In genomic region chr1:86634751-86635359, GRCm38 (mm10) we compare ENCODE assay signal across 9 mouse cellular contexts. TPM values are rescaled to one million over a fixed set of nuclear protein-coding genes. Genes with fewer than 3 reads are reported as not detected.
DNase-seq lines count a peak whose midpoint lies in the region; ATAC-seq lines count a peak whose summit lies in the region.
"Had no signal": no experiment of that assay in that cellular context is flagged by ENCODE, and none has a peak within 500 bp of the region (broad histone marks: within the 10 kb centered on the region; RNA-seq: fewer than 3 reads in every experiment).

No protein-coding gene starts in this region.

- H3K4me2 ChIP-seq in forebrain, embryonic 16.5 days (ENCODE audit: low read length), result peak overlapping the region; percentile 43

- H3K9me3 ChIP-seq in heart, embryonic 10.5 days, result no peaks in the 10 kb centered on the region
- no peaks in the 10 kb centered on the region for H3K9me3 ChIP-seq in forebrain, embryonic 16.5 days (ENCODE audit: control insufficient read depth, low read length)

- no peaks in the 10 kb centered on the region for H3K36me3 ChIP-seq in heart, embryonic 10.5 days
- H3K36me3 ChIP-seq in forebrain, embryonic 16.5 days (ENCODE audit: control insufficient read depth, insufficient read depth), result no peaks in the 10 kb centered on the region

- no peak overlapping the region for H3K9ac ChIP-seq in forebrain, embryonic 16.5 days (replicated peaks; ENCODE audit: low read depth, low read length)

- no peak for DNase-seq in heart, embryonic 10.5 days (ENCODE audit: low spot score)
- no peak for DNase-seq in heart, adult 9 months (ENCODE audit: low spot score in 2 of 2)
- peak; percentile 74 for DNase-seq in ES-CJ7 (ENCODE audit: low read depth, low spot score)
- peak; percentile 35 for DNase-seq in lung, postnatal 36 days
- no peak for DNase-seq in left cerebral cortex, adult 11 months (ENCODE audit: low spot score)
- DNase-seq in right cerebral cortex, adult 18-20 months, result no peak

- H3K27me3 ChIP-seq in heart, embryonic 10.5 days (ENCODE audit: insufficient read depth, poor library complexity, severe bottlenecking), result no peaks in the 10 kb centered on the region
- no peaks in the 10 kb centered on the region for H3K27me3 ChIP-seq in forebrain, embryonic 16.5 days (replicated peaks; ENCODE audit: control insufficient read depth, insufficient read depth, low read length)

- peak; percentile 94 for ATAC-seq in forebrain, embryonic 16.5 days
- ATAC-seq in megakaryocyte, adult 5-6 weeks (ENCODE audit: poor library complexity, severe bottlenecking), result no peak
- ATAC-seq: CD4-positive, CD25-positive, alpha-beta regulatory T cell, adult 4 months had no signal

- WGBS in heart, embryonic 10.5 days, result 44% methylated on average over 6 of the region's 6 CpGs
- 56% methylated on average over 6 of the region's 6 CpGs for WGBS in forebrain, embryonic 16.5 days

- H3K4me3 ChIP-seq in heart, embryonic 10.5 days, result peak overlapping the region; percentile 31; the same call in 1 of the 2 replicates
- H3K4me3 ChIP-seq in forebrain, embryonic 16.5 days (replicated peaks; ENCODE audit: low read length), result peak overlapping the region; percentile 14; the same call in 1 of the 2 replicates

- 0 out of 2 replicates have a peak, but pooled peaks cover 3% of the 10 kb centered on the region for H3K4me1 ChIP-seq in heart, embryonic 10.5 days
- 0 out of 2 replicates have a peak, but pooled peaks cover 4% of the 10 kb centered on the region for H3K4me1 ChIP-seq in forebrain, embryonic 16.5 days (replicated peaks; ENCODE audit: control insufficient read depth, insufficient read depth, low read length)

- H3K27ac ChIP-seq in heart, embryonic 10.5 days, result no peak overlapping the region
- no peak overlapping the region for H3K27ac ChIP-seq in forebrain, embryonic 16.5 days (ENCODE audit: low read length)

RNA-seq across cellular contexts. Expression of gene Nppc, which starts 35.5 kb away (rescaled TPM):
- 0.37 and 0.38 TPM in 2 replicates for polyA plus RNA-seq in heart, embryonic 10.5 days (2016; fragmentation: Nextera tagmentation; extraction: Ambion mirVana)
- 3.7 and 5.2 TPM in 2 replicates for polyA plus RNA-seq in forebrain, embryonic 16.5 days (2015; fragmentation: Nextera tagmentation; extraction: Ambion mirVana)
- total RNA-seq in megakaryocyte, adult 5-6 weeks (2015), result not detected in 2 replicates
- total RNA-seq in megakaryocyte, adult 5-6 weeks (2017), result not detected in 2 replicates
- polyA plus RNA-seq: CD4-positive, CD25-positive, alpha-beta regulatory T cell, adult 4 months had no signal

RNA-seq across cellular contexts. Expression of gene Cops7b, which starts 52.2 kb away (rescaled TPM):
- 41.3 and 45.9 TPM in 2 replicates for polyA plus RNA-seq in heart, embryonic 10.5 days (2016; fragmentation: Nextera tagmentation; extraction: Ambion mirVana)
- polyA plus RNA-seq in forebrain, embryonic 16.5 days (2015; fragmentation: Nextera tagmentation; extraction: Ambion mirVana), result 59.7 and 64.6 TPM in 2 replicates
- 5.8 and 6.8 TPM in 2 replicates for total RNA-seq in megakaryocyte, adult 5-6 weeks (2015)
- total RNA-seq in megakaryocyte, adult 5-6 weeks (2017), result 11.8 and 30.3 TPM in 2 replicates

RNA-seq across cellular contexts. Expression of gene Pde6d, which starts 52.4 kb away (rescaled TPM):
- 69.7 and 73.6 TPM in 2 replicates for polyA plus RNA-seq in heart, embryonic 10.5 days (2016; fragmentation: Nextera tagmentation; extraction: Ambion mirVana)
- 88.7 and 90.1 TPM in 2 replicates for polyA plus RNA-seq in forebrain, embryonic 16.5 days (2015; fragmentation: Nextera tagmentation; extraction: Ambion mirVana)
- total RNA-seq in megakaryocyte, adult 5-6 weeks (2015), result 33.6 and 38.8 TPM in 2 replicates
- total RNA-seq in megakaryocyte, adult 5-6 weeks (2017), result 14.3 and 17.2 TPM in 2 replicates

Comparison
In these comparisons a context has a peak if more than half of its experiments do, and no peak if none do; other contexts are left out.
1. DNase-seq: peak in ES-CJ7 (single experiment) and lung, postnatal 36 days (single experiment); none in heart, embryonic 10.5 days (single experiment), heart, adult 9 months (0 of 2), left cerebral cortex, adult 11 months (single experiment) and right cerebral cortex, adult 18-20 months (single experiment).